Mouse (Mus musculus) duodenum, adult 2 months (tissue): ENCODE measurements around the gene Col4a6. TPM values are rescaled to one million over a fixed set of nuclear protein-coding genes. Genes with fewer than 3 reads are reported as not detected.

ENCODE experiments used
- polyA plus RNA-seq: library from polyadenylated mRNA; depleted of rRNA; stranded (reverse); fragments of >200 nt; gene quantifications from 2 replicates; pipeline ENCODE4 v1.2.3, GENCODE M21; 2012; ENCODE audit warnings: low replicate concordance; rRNA removed

The Col4a6 gene
- 0.43 and 0.69 TPM in 2 replicates for polyA plus RNA-seq

GRCm38 (mm10) chrX:141473470-141474302 lies at the start of gene Col4a6:
Gene Col4a6, minus strand, starts transcription at chrX:141474076.

GRCm38 (mm10) chrX:141475110-141475509 lies 1.2 kb upstream of the Col4a6 start, which contains the start of gene Col4a5:
Gene Col4a5, plus strand, starts transcription at chrX:141475385.

Other genes starting within 250 kb of the Col4a6 start
- 0.71 and 1.1 TPM in 2 replicates for gene Col4a5, start 1.3 kb upstream of the Col4a6 start, polyA plus RNA-seq